Mouse (Mus musculus): Measurements from ENCODE around the gene Slc25a42. TPM values are rescaled to one million over a fixed set of nuclear protein-coding genes. Genes with fewer than 3 reads are reported as not detected.

Gene Slc25a42
- total RNA-seq, 2 experiments from 2014 or later: 25.5 to 29.2 TPM

DNA sequence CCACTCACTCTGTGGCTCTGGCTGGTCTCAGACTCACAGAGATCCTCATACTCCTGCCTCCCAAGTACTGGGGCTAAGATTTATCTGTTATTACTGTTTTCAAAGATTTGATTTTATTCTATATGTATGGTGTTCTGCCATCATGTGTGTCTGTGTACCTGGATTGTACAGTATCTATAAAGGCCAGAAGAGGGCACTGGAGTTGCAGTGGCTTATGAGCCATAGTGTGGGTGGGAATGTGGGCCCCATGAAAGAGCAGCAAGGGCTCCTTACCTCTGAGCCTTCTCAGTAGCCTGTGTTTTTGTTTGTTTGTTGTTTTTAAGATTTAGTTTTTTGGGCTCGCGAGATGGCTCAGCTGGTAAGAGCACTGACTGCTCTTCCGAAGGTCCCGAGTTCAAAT lies 33.0 kb downstream of the Slc25a42 start:
- intact Hi-C loops (cut with DNase I; ENCODE audit: low total_unique reads): loop anchor here (5.0 kb wide), 1 partner anchor 43 kb away; no protein-coding TSS in a partner anchor
- no peak for DNase-seq

DNA sequence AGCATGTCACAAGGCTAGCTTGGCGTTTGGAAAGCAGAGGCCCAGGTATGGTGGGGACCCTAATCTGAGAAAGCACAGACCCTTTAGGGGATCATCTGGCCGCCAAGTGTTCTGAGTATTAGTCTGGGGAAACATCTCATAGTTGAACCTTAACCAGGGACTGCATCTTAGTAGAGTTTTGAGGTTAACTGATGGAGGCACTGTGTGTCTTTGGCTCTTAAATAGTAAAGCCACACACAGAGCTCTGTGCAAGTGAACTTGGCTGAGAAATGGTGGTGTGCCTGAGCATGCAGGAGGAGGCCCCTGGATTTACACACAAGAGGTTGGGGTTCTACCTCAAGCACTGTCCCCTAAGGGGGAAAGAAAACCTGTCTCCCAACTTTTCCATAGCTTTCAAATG lies 33.9 kb downstream of the Slc25a42 start:
- no peak for DNase-seq
- intact Hi-C loops (cut with DNase I; ENCODE audit: low total_unique reads): loop anchor here (5.0 kb wide), 1 partner anchor 44 kb away; no protein-coding TSS in a partner anchor

- DNase-seq: no peak
- intact Hi-C loops (cut with DNase I; ENCODE audit: low total_unique reads): no loop called here
Measured at GRCm38 (mm10) chr8:70174079-70174478, 38.0 kb downstream of the Slc25a42 start.

- intact Hi-C loops (cut with DNase I; ENCODE audit: low total_unique reads): no loop called here
- DNase-seq: no peak
Measured at GRCm38 (mm10) chr8:70173320-70173719, 38.8 kb downstream of the Slc25a42 start.

GRCm38 (mm10) chr8:70172043-70172681 lies 39.9 kb downstream of the Slc25a42 start, which contains the start of gene Tmem161a:
TSS of gene Tmem161a (plus strand) at chr8:70172356.
- intact Hi-C loops (cut with DNase I; ENCODE audit: low total_unique reads): no loop called here

DNA sequence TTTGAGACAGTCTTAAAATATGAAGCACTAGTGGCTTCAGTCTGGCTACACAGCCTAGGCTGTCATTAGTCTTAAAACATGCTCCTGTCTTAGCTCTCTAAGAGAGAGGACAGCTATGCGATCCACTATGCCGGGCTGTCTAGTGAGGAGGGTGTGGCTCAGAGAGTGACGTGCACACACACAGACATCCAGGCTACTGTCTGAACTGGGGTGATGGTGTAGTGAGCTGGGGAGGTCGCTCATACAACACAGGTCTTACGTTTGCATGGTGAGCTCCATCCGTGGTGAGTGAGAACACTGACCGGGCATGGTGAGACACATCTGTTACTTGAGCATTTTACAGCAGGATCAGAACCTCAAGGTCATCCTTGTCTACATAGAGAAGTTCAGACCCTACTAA lies 40.9 kb downstream of the Slc25a42 start:
- no peak for DNase-seq
- intact Hi-C loops (cut with DNase I; ENCODE audit: low total_unique reads): no loop called here

More at GRCm38 (mm10) chr8:70172043-70172681, 39.9 kb downstream of the Slc25a42 start, which contains the start of gene Tmem161a:
- peak; percentile 90 for DNase-seq

- DNase-seq: no peak
- intact Hi-C loops (cut with DNase I; ENCODE audit: low total_unique reads): no loop called here
Measured at GRCm38 (mm10) chr8:70170748-70171147, 41.4 kb downstream of the Slc25a42 start.

- intact Hi-C loops (cut with DNase I; ENCODE audit: low total_unique reads): no loop called here
Measured at GRCm38 (mm10) chr8:70170116-70170515, 42.0 kb downstream of the Slc25a42 start.

DNA sequence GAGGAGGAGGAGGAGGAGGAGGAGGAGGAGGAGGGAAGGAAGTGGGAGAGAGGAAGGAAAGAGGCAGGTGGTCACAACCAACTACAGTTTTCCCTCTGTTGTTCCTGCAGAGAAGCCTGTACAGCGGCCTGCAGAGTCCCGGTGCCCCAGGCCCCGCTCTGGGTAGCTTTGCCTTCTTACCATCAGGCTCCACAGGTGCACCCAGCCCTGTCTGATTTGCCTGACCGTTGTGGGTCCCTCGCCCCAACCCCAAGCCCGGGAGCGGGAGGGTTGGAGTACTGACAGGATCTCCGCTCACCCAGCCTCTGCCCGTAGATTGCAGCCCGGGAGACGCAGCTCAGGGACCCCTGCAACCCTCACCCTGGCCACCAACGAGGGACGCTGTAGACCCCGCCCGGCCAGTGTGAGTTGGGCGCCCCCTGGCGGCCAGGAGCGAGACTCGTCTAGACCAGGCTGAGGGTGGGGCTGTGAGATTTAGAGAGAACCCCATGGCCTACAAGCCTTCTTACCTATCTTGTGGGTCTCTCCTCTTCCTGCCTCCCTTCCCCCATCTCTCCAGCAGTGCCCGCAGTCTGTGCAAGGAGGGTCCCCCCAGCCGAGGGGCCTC lies 45.5 kb downstream of the Slc25a42 start:
- intact Hi-C loops (cut with DNase I; ENCODE audit: low total_unique reads): loop anchor here (5.0 to 10.0 kb wide), 3 partner anchors 59 to 252 kb away; no protein-coding TSS in a partner anchor
- peak; percentile 73 for DNase-seq

More at GRCm38 (mm10) chr8:70170116-70170515, 42.0 kb downstream of the Slc25a42 start:
- DNase-seq: no peak

DNA sequence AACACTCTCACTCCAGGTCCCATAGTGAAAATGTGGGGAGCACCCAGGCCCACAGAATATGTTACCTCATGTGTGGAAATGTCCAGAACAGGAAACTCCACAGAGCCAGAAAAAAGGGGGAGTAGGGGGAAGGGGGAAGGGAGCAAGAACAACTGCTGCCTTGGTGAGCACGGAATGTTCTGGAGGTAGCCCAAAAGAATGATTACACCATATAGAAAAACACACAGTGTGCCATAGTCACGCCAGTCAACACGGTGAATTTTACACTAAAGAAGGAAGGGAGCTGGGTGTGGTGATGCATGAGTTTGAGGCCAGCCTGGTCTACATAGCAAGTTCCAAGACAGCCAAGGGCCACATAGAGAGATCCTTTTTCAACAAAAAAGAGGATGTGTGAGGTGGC lies 48.8 kb downstream of the Slc25a42 start:
- intact Hi-C loops (cut with DNase I; ENCODE audit: low total_unique reads): loop anchor here (5.0 to 10.0 kb wide), 2 partner anchors 66 to 249 kb away; no protein-coding TSS in a partner anchor
- no peak for DNase-seq

DNA sequence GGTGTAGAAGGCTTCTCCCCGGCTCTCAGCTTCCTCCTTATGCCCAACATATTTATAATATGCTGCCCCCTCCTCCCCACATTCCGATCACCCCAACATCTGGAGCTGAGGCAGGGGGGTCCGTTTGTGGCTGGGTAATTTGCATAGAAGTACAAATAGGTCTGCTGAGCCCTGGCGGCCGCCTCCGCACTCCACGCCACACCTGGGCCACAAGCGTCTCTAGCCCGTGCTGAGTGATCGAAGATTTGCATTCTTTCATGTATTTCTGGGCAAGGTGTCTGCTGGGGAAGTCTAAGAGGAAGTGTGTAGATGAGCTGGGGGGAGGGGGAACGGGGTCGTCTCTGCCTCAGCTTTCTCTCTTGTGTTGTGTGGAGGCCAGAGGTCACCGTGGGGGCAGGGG lies 52.1 kb downstream of the Slc25a42 start:
- intact Hi-C loops (cut with DNase I; ENCODE audit: low total_unique reads): loop anchor here (5.0 to 10.0 kb wide), 2 partner anchors 63 to 245 kb away; no protein-coding TSS in a partner anchor

GRCm38 (mm10) chr8:70159211-70159610 lies 52.9 kb downstream of the Slc25a42 start:
- intact Hi-C loops (cut with DNase I; ENCODE audit: low total_unique reads): no loop called here
- no peak for DNase-seq

More for the DNA sequence above, 52.1 kb downstream of the Slc25a42 start:
- no peak for DNase-seq

DNA sequence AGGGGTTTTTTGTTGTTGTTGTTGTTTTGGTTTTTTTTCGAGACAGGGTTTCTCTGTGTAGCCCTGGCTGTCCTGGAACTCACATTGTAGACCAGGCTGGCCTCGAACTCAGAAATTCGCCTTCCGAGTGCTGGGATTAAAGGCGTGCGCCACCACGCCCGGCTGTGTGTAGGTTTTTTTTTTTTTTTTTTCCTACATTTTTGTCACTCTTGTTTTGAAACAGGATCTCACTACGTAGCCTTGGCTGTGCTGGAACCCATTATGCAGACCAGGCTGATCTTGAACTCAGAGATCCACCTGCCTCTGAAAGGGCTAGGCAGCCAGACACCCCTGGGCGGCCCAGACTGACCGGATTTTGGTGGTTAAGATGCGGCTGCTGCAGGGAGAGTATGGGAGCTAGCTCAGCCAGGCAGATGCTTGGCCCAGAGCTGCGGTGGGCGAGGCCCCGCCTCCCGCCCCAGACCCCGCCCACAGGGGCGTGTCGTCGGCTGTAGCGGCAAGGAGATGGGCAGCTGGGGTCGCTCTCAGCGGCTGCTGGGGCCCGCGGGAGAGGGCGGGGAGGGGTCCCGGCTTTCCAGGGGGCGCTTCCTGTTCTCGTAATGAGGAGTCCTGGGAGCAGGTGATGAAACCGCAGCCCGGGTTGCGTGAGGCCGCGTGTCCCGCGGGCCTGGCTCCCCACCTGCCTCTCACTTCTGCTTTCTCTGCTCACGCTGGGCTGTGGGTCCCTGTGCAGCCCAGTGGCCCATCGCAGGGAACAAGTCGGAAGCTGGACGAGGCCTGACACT lies 53.8 kb downstream of the Slc25a42 start:
- DNase-seq: peak; percentile 67
- intact Hi-C loops (cut with DNase I; ENCODE audit: low total_unique reads): no loop called here

- intact Hi-C loops (cut with DNase I; ENCODE audit: low total_unique reads): no loop called here
- DNase-seq: no peak
Measured at GRCm38 (mm10) chr8:70157240-70157800, 54.8 kb downstream of the Slc25a42 start.

- intact Hi-C loops (cut with DNase I; ENCODE audit: low total_unique reads): no loop called here
- peak; percentile 77 for DNase-seq
Measured at GRCm38 (mm10) chr8:70152537-70153257, 59.4 kb downstream of the Slc25a42 start.

- DNase-seq: no peak
- intact Hi-C loops (cut with DNase I; ENCODE audit: low total_unique reads): no loop called here
Measured at GRCm38 (mm10) chr8:70150158-70150557, 61.9 kb downstream of the Slc25a42 start.

- DNase-seq: no peak
- intact Hi-C loops (cut with DNase I; ENCODE audit: low total_unique reads): loop anchor here (5.0 kb wide), 1 partner anchor 36 kb away; no protein-coding TSS in a partner anchor
Measured at GRCm38 (mm10) chr8:70147678-70148607, 64.2 kb downstream of the Slc25a42 start.

DNA sequence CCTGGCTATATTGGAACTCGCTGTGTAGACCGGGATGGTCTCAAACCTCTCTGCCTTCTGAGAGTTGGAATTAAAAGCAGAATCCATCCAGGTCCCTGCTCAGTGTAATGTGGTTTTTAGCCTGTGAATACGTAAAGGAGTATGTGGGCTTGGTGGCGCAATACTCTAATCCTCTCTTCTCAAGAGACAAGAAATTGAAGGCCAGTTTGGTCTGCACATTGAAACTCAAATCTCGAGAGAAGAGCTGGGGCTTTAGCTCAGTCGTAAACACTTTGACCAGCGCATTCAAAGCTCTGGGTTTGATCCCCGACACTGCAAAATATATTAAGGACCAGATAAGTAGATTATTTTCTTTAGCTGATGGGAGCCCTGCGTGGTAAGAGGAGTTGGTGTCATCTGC lies 72.1 kb downstream of the Slc25a42 start:
- no peak for DNase-seq
- intact Hi-C loops (cut with DNase I; ENCODE audit: low total_unique reads): no loop called here

Measured in gastrocnemius, postnatal 14 days (tissue).